Mouse (Mus musculus) neural tube, embryonic 11.5 days (tissue): ENCODE measurements around the gene Cdk19. TPM values are rescaled to one million over a fixed set of nuclear protein-coding genes. Genes with fewer than 3 reads are reported as not detected.

Experiments used
- ATAC-seq: fragments of 200-750 bp; cut with Nextera tagmentation; 2 replicates; pipeline ENCODE4 v1.8.0; 2017; ENCODE audit warnings: moderate number of reproducible peaks, mild to moderate bottlenecking, moderate TSS enrichment, moderate library complexity; ENCODE audit not compliant: insufficient read depth, low FRiP score, low TSS enrichment
- DNase-seq: peaks from one replicate; pipeline ENCODE4 v3.0.0-alpha.2; 2015; ENCODE audit warnings: low spot score
- H3K27ac ChIP-seq: fragments of 300-500 bp; sonication (generic); 2 replicates; pipeline ENCODE4 v1.5.1; 2014; ENCODE audit warnings: low read depth, mild to moderate bottlenecking, low read length
- H3K27me3 ChIP-seq: fragments of 300-500 bp; sonication (generic); 2 replicates; pipeline ENCODE4 v1.6.1; 2014; ENCODE audit warnings: mild to moderate bottlenecking, low read length, mixed read lengths; ENCODE audit not compliant: control insufficient read depth, insufficient read depth
- H3K36me3 ChIP-seq: fragments of 300-500 bp; sonication (generic); 2 replicates; pipeline ENCODE4 v1.6.1; 2014; ENCODE audit warnings: mild to moderate bottlenecking, low read length, moderate library complexity, mixed read lengths; ENCODE audit not compliant: control insufficient read depth, insufficient read depth
- H3K4me1 ChIP-seq: fragments of 300-500 bp; sonication (generic); 2 replicates; pipeline ENCODE4 v1.6.1; 2014; ENCODE audit warnings: low read length, mixed read lengths; ENCODE audit not compliant: control insufficient read depth, insufficient read depth
- H3K4me2 ChIP-seq: fragments of 300-500 bp; sonication (generic); 2 replicates; pipeline ENCODE4 v1.6.1; 2014; ENCODE audit warnings: low read depth, mild to moderate bottlenecking, moderate library complexity
- H3K4me3 ChIP-seq: fragments of 300-500 bp; sonication (generic); 2 replicates; pipeline ENCODE4 v1.5.1; 2014; ENCODE audit warnings: low read depth, low read length
- H3K9ac ChIP-seq: fragments of 300-500 bp; sonication (generic); 2 replicates; pipeline ENCODE4 v1.6.1; 2014; ENCODE audit warnings: mild to moderate bottlenecking, low read length
- H3K9me3 ChIP-seq: fragments of 300-500 bp; sonication (generic); 2 replicates; pipeline ENCODE4 v1.6.1; 2016; ENCODE audit warnings: low read length; ENCODE audit not compliant: control insufficient read depth
- WGBS: fragments of 180-500 bp; shearing (Covaris S2); extraction: QIAGEN DNeasy Blood & Tissue Kit; methylation state at CpG from one replicate; pipeline ENCODE4 v1.1.7; 2014; 5-methylcytosine and 5-hydroxymethylcytosine counted together
- polyA plus RNA-seq: library from polyadenylated mRNA; unstranded; fragments of >200 nt; fragmentation: Nextera tagmentation; extraction: Ambion mirVana; gene quantifications from 2 replicates; pipeline ENCODE4 v1.2.1, GENCODE M21; 2014

Cdk19 gene
- polyA plus RNA-seq, 1 experiment from 2014 or later, result 8.2 TPM

DNA sequence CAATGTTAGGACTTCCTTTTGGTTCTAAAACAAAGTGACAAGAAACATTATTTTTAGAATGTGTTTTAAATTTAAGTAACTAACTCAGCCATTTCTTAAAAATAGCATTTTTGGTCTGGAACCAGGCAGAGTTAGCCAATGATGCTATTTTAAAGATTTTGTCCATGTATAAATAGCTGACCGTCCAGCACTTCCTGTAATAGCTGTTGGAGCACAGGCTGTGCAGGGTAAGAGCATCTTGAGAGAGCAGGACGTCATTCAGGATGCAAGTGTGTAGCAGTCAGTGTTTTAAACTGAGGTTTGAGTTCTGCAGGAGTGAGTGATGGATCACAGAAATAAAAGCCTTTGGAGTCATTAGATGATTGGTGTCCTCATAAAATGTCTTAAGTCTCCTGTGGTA lies 18.8 kb downstream of the Cdk19 start:
- H3K27ac ChIP-seq, result no peak overlapping the region
- H3K27me3 ChIP-seq, result no peaks in the 10 kb centered on the region
- no peak overlapping the region for H3K4me3 ChIP-seq
- no peak overlapping the region for H3K4me2 ChIP-seq
- no peaks in the 10 kb centered on the region for H3K4me1 ChIP-seq
- DNase-seq (no peak), ATAC-seq (no peak)
- H3K36me3 ChIP-seq, result no peaks in the 10 kb centered on the region
- H3K9me3 ChIP-seq, result no peaks in the 10 kb centered on the region
- H3K9ac ChIP-seq, result no peak overlapping the region
- WGBS, result 68% methylated on average over 2 of the region's 2 CpGs

DNA sequence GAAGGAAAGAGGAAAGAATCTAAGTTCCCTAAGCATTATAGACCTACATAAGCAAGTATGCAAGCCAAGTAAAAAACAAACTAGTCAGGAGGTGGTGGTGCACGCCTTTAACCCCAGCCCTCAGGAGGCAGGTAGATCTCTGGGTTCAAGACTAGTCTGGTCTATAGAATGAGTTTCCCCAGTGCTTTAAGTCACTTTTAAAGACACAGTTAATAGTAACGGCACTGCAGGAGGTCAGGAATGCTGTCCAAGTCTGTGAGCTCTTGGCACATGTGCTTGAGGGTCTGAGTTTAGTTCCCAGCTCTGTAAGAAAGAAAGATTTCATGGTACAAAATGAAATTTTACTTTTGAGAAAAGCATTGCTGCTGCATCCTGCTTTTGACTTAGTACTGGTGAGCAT lies 19.8 kb downstream of the Cdk19 start:
- no peak overlapping the region for H3K9ac ChIP-seq
- H3K4me1 ChIP-seq, result no peaks in the 10 kb centered on the region
- H3K9me3 ChIP-seq, result no peaks in the 10 kb centered on the region
- DNase-seq, result no peak
- H3K36me3 ChIP-seq, result no peaks in the 10 kb centered on the region
- H3K4me2 ChIP-seq, result no peak overlapping the region
- WGBS, result 65% methylated on average over 2 of the region's 2 CpGs
- no peak for ATAC-seq
- no peaks in the 10 kb centered on the region for H3K27me3 ChIP-seq
- no peak overlapping the region for H3K4me3 ChIP-seq
- no peak overlapping the region for H3K27ac ChIP-seq

DNA sequence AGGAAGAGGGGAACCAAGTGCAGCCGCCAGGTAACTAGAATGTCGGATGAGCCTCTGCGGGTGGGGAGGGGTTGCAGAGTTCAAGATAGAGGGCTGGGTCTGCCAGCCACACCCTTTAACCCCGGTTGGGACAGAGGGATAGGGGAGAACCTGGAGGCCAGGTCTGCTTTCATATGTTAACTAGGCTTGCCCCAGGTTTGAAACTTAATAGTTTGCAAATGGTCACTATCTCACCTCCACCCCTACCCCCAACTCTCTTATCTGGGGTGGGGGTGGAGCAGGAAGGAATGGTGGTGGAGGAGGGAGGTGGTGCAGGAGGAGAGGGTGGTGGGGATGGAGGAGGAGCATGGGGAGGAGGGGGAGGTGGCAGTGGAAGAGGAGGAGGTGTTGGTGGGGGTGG lies 23.6 kb downstream of the Cdk19 start:
- no peak overlapping the region for H3K4me3 ChIP-seq
- WGBS, result 24% methylated on average over 4 of the region's 4 CpGs
- H3K9me3 ChIP-seq, result no peaks in the 10 kb centered on the region
- no peak overlapping the region for H3K27ac ChIP-seq
- no peak overlapping the region for H3K9ac ChIP-seq
- no peaks in the 10 kb centered on the region for H3K4me1 ChIP-seq
- ATAC-seq (no peak), DNase-seq (no peak)
- no peak overlapping the region for H3K4me2 ChIP-seq
- H3K27me3 ChIP-seq, result no peaks in the 10 kb centered on the region
- no peaks in the 10 kb centered on the region for H3K36me3 ChIP-seq

DNA sequence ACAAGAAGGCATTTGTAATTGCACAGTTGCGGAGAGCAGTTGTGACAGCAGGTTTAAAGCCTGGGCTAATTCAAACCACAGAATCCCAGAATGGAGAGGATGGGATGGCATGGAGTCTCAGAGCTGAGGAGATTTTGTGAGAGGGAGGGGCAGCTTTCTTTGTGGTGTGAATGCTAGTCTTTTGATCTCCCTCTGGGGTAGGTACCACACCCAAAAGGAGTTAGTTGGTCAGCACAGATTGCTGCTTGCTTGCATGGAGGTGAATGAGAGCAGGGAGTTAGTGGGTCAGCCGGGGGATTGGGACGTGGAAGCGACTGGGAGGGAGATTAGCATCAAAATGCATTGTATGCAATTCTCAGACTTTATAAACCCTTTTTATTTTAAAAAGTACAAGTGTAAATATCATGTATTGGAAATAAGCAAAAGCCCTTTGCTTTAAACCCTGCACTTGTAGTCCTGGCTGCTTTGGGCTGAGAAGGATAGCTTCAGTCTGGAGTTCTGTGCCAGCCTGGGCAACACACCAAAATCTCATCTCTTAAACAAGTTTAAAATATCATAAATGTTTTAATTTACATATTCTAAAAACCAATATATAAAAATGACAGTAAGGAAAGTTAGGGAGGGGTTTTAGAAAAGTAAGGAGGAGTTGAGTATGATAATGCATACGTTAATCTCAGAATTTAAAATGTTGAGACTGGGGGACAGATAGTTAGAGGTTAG lies 25.4 kb downstream of the Cdk19 start:
- DNase-seq, result no peak
- 46% methylated on average over 5 of the region's 5 CpGs for WGBS

DNA sequence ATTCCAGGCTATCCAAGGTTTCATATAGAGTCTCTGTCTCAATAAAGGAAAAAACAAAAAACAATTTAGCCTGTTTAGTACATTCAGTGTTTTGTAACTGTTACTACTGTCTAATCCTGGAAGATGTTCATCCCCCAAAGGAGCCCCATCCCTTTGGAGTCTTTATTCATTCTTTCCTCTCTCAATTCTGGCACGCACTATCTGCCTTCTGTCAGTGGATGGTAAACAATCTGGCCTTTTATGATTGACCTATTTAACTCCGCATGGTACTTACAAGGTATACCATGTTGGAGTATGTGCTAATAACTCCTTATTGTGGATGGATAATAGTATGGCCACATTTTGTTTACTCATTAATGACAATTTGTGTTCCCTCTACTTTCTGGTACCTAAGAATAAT lies 26.6 kb downstream of the Cdk19 start:
- no peaks in the 10 kb centered on the region for H3K36me3 ChIP-seq
- H3K4me3 ChIP-seq, result no peak overlapping the region
- H3K27ac ChIP-seq, result no peak overlapping the region
- no peaks in the 10 kb centered on the region for H3K4me1 ChIP-seq
- no peaks in the 10 kb centered on the region for H3K9me3 ChIP-seq
- WGBS, result 91% methylated on average over 2 of the region's 2 CpGs
- H3K27me3 ChIP-seq, result no peaks in the 10 kb centered on the region
- DNase-seq, result no peak
- no peak overlapping the region for H3K9ac ChIP-seq
- ATAC-seq, result no peak
- no peak overlapping the region for H3K4me2 ChIP-seq

More for the DNA sequence above, 25.4 kb downstream of the Cdk19 start:
- Histone ChIP-seq H3K4me2 (no peak overlapping the region), H3K4me3 (no peak overlapping the region), H3K27me3 (no peaks in the 10 kb centered on the region), H3K36me3 (no peaks in the 10 kb centered on the region), H3K27ac (no peak overlapping the region), H3K4me1 (no peaks in the 10 kb centered on the region), H3K9ac (no peak overlapping the region), H3K9me3 (no peaks in the 10 kb centered on the region)
- ATAC-seq, result no peak

DNA sequence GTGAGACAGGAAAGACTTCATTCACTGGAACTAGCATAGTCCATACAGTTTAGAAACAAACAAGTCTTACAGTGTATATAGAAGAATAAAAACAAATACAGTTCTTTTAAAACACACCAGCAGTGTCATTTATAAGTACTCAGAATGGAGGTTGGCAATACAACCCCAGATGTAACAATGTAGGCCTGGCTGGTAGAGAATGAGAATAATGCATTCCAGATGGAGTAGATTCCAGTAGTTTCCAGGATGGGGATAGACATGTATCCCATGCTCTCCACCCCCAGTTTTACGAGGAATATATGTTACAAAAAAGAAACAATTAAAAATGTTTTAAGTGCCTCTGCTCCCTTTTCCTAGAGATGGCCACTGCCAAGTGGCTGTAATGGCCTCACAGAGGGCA lies 29.2 kb downstream of the Cdk19 start:
- no peak overlapping the region for H3K9ac ChIP-seq
- no peaks in the 10 kb centered on the region for H3K9me3 ChIP-seq
- peaks cover 3% of the 10 kb centered on the region; the same call in 1 of the 2 replicates for H3K4me1 ChIP-seq
- no peak for ATAC-seq
- no peak for DNase-seq
- no peak overlapping the region for H3K27ac ChIP-seq
- H3K4me3 ChIP-seq, result no peak overlapping the region
- H3K27me3 ChIP-seq, result no peaks in the 10 kb centered on the region
- 78% methylated on average over 1 of the region's 1 CpGs for WGBS
- H3K4me2 ChIP-seq, result no peak overlapping the region
- no peaks in the 10 kb centered on the region for H3K36me3 ChIP-seq

DNA sequence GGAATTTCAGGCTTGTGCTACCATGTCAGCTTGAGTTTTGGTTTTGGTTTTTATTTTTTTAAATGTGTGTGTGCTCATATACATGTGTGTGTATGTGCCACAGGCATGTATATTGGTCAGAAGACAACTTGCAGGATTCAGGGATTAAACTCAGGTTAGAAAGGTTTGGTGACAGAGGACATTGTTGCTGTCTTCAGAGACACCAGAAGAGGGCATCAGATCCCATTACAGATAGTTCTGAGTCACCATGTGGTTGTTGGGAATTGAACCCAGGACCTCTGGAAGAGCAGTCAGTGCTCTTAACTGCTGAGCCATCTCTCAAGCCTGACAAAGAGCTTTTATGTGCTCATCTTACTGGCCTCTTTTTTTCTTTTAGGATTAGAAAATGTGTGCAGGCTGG lies 30.8 kb downstream of the Cdk19 start:
- Histone ChIP-seq H3K4me1 (peaks cover 3% of the 10 kb centered on the region; the same call in 1 of the 2 replicates), H3K4me2 (no peak overlapping the region), H3K9ac (no peak overlapping the region), H3K4me3 (no peak overlapping the region), H3K9me3 (no peaks in the 10 kb centered on the region), H3K27ac (no peak overlapping the region), H3K36me3 (no peaks in the 10 kb centered on the region), H3K27me3 (no peaks in the 10 kb centered on the region)
- DNase-seq (no peak), ATAC-seq (no peak)

DNA sequence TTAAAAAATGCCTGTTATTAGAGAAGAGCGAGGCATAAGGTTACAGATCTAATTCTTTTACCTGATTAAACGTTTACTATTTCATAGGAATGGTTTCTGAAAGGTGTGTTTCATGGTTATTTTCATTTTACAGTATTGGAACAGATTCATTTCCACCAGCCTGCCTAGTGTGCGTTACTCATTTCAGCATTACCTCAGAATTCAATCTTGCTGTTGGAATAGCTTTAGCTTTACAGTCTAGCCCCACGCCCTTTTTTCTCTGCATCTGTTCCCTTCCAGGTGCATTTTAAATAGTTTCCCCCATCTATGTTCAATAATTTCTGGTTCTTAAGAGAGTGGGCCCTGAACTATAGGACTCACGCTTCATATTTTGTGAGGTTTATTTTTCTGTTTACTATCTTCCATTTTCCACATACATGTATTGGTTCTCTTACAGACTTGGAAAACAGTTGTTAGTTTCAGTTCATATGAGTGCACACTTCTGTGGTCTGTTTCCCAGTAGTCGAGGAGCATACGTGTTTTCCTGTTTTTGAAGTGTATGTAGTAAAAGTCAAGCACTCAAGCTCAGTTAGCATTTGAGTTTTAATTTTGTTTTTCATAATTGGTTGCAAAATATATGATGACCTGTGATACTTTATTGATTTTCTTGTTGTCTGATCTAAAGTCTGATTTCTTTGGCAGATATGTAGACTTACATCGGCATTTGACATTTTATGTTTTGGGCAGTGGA lies 32.0 kb downstream of the Cdk19 start:
- no peaks in the 10 kb centered on the region for H3K27me3 ChIP-seq
- H3K9ac ChIP-seq, result no peak overlapping the region
- H3K9me3 ChIP-seq, result no peaks in the 10 kb centered on the region
- ATAC-seq (no peak), DNase-seq (no peak)
- H3K4me2 ChIP-seq, result no peak overlapping the region
- WGBS, result 86% methylated on average over 8 of the region's 8 CpGs
- peaks cover 3% of the 10 kb centered on the region; the same call in 1 of the 2 replicates for H3K4me1 ChIP-seq
- no peaks in the 10 kb centered on the region for H3K36me3 ChIP-seq
- H3K4me3 ChIP-seq, result no peak overlapping the region
- no peak overlapping the region for H3K27ac ChIP-seq
